Mouse (Mus musculus) kidney, adult 2 months (tissue): ENCODE measurements at regions not wholly inside any gene's neighbourhood (a gene's known extent, or its start where the extent isn't known, plus 50 kb on each side); places are given as distances from the start of the nearest gene placed in this dataset.

Experiments
- CTCF ChIP-seq: fragments of 200-500 bp; conservative IDR thresholded peaks from 2 replicates; pipeline ENCODE4 v1.5.1; 2011; ENCODE audit warnings: low read depth, mild to moderate bottlenecking, control low read depth, low read length, moderate library complexity, mixed read lengths; ENCODE audit not compliant: insufficient read depth, insufficient read length
- POLR2A ChIP-seq: fragments of 200-500 bp; IDR thresholded peaks from one replicate; pipeline ENCODE4 v1.6.1; 2011; ENCODE audit warnings: low read depth, low read length, control low read depth

GRCm38 (mm10) chr2:30525295-30525694 lies 51.3 kb upstream of the Ier5l start:
- no peak for TF ChIP-seq POLR2A
- TF ChIP-seq CTCF: no peak
